Mouse (Mus musculus) testis, adult 10 weeks (tissue): ENCODE measurements around the gene Hist1h1t. TPM values are rescaled to one million over a fixed set of nuclear protein-coding genes. Genes with fewer than 3 reads are reported as not detected.

Experiments
- polyA plus RNA-seq: library from polyadenylated mRNA; stranded (reverse); fragments of 350-450 nt; fragmentation: Illumina TruSeq; extraction: RNeasy Lipid Tissue Mini Kit (QIAGEN cat#74804); gene quantifications from one replicate; pipeline ENCODE4 v1.2.3, GENCODE M21; 2014; ENCODE audit warnings: low read depth, low replicate concordance

The Hist1h1t gene
- polyA plus RNA-seq: 0.91 TPM

DNA sequence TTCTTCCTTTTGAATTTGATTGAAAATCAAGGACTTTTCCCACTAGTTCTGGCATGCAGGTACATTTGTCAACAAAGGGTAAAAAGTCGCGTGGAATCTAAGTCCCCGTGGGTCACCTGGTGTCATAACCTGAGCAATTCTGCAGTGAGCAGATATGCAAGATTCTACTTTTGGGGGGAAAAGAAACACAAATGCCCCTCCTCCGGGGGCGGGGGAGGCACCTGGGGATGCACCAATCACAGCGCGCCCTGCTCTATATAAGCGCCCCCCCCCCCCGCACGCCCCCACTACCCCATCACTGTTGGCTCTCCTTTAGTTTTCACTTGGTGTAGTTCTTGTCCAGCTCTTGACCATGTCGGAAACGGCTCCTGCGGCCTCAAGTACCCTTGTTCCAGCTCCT lies at the start of gene Hist1h1t:
Gene Hist1h1t (plus strand): TSS at position 301 of the 400 bp plus-strand sequence.

DNA sequence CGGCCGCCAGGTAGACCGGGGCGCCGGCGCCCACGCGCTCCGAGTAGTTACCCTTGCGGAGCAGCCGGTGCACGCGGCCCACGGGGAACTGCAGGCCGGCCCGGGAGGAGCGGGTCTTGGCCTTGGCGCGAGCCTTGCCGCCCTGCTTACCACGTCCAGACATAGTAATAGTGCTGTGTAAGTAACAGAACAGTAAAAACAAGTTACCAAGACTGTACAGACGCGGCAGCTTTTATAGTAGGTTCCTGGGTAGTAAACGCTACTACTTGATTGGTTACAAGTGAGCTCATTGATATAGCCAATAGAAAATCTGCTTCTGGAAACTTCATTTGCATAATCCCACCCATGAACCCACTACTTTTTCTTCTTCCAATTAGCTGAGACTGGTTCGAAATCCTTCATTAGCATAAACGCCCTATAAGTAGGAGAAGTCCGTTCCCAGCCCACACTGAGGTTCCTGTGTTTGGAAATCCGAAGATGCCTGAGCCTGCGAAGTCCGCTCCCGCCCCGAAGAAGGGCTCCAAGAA lies 11.8 kb upstream of the Hist1h1t start, which contains the start of the genes Hist1h2ac and Hist1h2bc:
Gene Hist1h2ac (minus strand): TSS at position 194 of the 527 bp plus-strand sequence.
Gene Hist1h2bc (plus strand): TSS at position 445 of the 527 bp plus-strand sequence.

DNA sequence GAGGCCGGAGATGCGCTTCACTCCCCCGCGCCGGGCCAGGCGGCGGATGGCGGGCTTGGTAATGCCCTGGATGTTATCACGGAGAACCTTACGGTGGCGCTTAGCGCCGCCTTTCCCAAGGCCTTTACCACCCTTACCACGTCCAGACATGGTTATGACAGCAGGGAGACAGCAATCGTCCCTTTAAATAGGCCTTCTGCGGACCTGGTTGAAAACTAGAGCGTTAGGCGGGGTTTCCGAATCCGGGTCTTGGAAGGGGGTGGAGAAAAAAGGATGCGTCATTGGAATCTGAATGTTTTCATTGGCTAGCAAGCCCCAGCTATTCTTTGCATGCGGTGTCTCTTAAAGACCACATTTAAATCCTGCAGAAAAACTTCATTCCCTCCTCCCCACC lies 2.7 kb downstream of the Hist1h1t start, which contains the start of gene Hist1h4c:
Gene Hist1h4c (minus strand): TSS at position 155 of the 394 bp plus-strand sequence.

DNA sequence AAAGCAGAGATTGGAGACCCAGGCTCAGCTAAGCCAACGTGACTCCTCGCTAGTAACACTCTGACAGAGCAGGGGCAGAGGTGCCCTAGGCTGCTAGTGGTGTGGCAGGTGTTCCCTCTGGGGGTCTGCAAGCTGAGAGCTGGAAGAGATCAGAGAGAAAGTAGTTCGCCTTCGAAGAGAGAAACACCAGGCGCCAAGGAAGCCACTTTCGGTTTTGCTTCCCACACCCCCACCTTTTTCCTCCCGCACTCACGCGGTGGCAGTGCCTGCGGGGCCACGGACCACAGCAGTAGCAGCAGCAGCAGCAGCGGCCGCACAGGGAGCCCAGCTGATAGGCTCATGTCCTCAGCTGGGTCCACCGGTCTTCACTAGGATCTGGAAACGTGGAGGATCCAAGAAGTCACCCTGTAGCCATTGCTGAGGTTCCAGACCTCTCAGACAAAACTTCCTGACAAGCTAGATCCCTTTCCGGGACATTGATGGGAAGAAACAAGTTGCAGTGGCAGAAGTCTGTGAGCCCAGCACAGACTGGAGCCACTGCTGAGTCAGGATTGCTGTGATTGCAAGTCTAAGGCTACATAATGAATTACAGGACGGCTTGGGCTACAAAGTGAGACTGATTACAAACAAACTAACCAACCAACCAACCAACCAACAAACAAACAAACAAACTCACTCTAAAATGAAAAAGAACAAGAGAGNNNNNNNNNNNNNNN lies 14.9 kb downstream of the Hist1h1t start, which contains the start of gene Hfe:
Gene Hfe (minus strand): TSS at position 481 of the 716 bp plus-strand sequence.

DNA sequence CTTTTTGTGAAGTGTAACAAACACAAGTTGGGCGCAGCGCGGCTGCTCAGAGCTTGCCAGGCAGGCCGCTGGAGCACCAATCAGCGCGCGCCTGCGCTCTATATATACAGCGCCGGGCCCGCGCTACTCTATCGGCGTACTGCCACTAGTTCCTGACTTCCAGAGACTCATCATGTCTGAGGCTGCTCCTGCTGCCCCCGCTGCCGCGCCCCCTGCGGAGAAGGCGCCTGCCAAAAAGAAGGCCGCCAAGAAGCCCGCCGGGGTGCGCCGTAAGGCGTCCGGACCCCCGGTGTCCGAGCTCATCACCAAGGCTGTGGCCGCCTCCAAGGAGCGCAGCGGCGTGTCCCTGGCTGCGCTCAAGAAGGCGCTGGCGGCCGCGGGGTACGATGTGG lies 43.1 kb downstream of the Hist1h1t start, which contains the start of gene Hist1h1c:
Gene Hist1h1c (plus strand): TSS at position 132 of the 392 bp plus-strand sequence.

DNA sequence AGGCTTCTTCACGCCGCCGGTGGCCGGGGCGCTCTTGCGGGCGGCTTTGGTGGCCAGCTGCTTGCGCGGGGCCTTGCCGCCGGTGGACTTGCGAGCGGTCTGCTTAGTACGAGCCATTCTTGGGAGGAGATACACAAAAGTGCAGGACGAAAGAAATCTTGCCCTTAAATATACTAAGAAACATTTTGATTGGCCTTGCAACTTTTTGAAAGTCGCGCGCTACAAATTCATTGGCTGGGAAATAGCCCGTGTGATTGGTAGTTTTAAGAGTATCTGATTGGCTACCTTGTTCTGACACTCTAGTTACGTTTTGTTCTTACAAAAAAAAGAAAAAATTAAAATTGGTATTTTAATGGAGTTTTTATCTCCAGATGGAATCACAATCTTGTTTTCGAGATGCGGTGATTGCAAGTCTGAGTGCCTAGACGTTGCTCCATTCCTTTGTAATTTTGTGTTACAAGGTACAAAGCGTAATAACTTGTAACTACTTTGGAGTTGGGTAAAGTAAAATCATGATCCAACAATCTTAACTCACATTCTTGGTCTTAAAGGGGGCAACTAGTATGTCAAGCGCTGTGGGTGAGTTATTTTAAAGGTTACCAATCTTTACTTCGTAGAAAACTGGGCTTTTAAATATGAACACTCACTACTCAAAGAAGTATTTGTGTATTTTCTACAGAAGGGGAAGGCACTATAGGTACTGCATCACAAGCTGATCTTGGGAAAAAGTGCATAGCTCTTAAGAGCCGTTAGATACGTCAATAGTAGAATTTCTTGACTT lies 50.0 kb downstream of the Hist1h1t start, which contains the start of gene Hist1h3c:
Gene Hist1h3c (minus strand): TSS at position 222 of the 781 bp plus-strand sequence.

Other genes starting within 250 kb of the Hist1h1t start
- gene Btn1a1, start 229.9 kb upstream of the Hist1h1t start, polyA plus RNA-seq: 0.35 TPM
- 0.25 TPM for gene Btn2a2, start 207.0 kb upstream of the Hist1h1t start, polyA plus RNA-seq
- gene Hist1h4h, start 164.8 kb upstream of the Hist1h1t start, polyA plus RNA-seq: not detected
- not detected for gene Hist1h2af, start 161.9 kb upstream of the Hist1h1t start, polyA plus RNA-seq
- gene Hist1h3g, start 160.4 kb upstream of the Hist1h1t start, polyA plus RNA-seq: not detected
- gene Hist1h2bh, start 152.4 kb upstream of the Hist1h1t start, polyA plus RNA-seq: not detected
- not detected for gene Hist1h3f, start 151.8 kb upstream of the Hist1h1t start, polyA plus RNA-seq
- not detected for gene Hist1h4f, start 144.2 kb upstream of the Hist1h1t start, polyA plus RNA-seq
- gene Hist1h1d, start 142.6 kb upstream of the Hist1h1t start, polyA plus RNA-seq: 0.11 TPM
- gene Hist1h3e, start 133.4 kb upstream of the Hist1h1t start, polyA plus RNA-seq: not detected
- not detected for gene Hist1h2ae, start 124.6 kb upstream of the Hist1h1t start, polyA plus RNA-seq
- gene Hist1h2bg, start 124.4 kb upstream of the Hist1h1t start, polyA plus RNA-seq: not detected
- not detected for gene Hist1h2bf, start 121.6 kb upstream of the Hist1h1t start, polyA plus RNA-seq
- not detected for gene Hist1h2ad, start 121.4 kb upstream of the Hist1h1t start, polyA plus RNA-seq
- not detected for gene Hist1h3d, start 120.1 kb upstream of the Hist1h1t start, polyA plus RNA-seq
- not detected for gene Hist1h4d, start 114.2 kb upstream of the Hist1h1t start, polyA plus RNA-seq
- 0.91 TPM for gene Hist1h2be, start 74.7 kb upstream of the Hist1h1t start, polyA plus RNA-seq
- gene Hist1h1e, start 73.3 kb upstream of the Hist1h1t start, polyA plus RNA-seq: 0.24 TPM
- 0.28 TPM for gene Hist1h2ac, start 11.9 kb upstream of the Hist1h1t start, polyA plus RNA-seq
- 16.4 TPM for gene Hist1h2bc, start 11.6 kb upstream of the Hist1h1t start, polyA plus RNA-seq
- 3.9 TPM for gene Hist1h4c, start 2.6 kb downstream of the Hist1h1t start, polyA plus RNA-seq
- gene Hfe, start 15.0 kb downstream of the Hist1h1t start, polyA plus RNA-seq: 13.3 TPM
- 1.8 TPM for gene Hist1h1c, start 43.0 kb downstream of the Hist1h1t start, polyA plus RNA-seq
- not detected for gene Hist1h3c, start 49.8 kb downstream of the Hist1h1t start, polyA plus RNA-seq
- not detected for gene Hist1h2bb, start 50.9 kb downstream of the Hist1h1t start, polyA plus RNA-seq
- not detected for gene Hist1h2ab, start 55.3 kb downstream of the Hist1h1t start, polyA plus RNA-seq
- gene Hist1h3b, start 56.5 kb downstream of the Hist1h1t start, polyA plus RNA-seq: not detected
- gene Hist1h4b, start 61.2 kb downstream of the Hist1h1t start, polyA plus RNA-seq: not detected
- 3.1 TPM for gene Hist1h4a, start 65.4 kb downstream of the Hist1h1t start, polyA plus RNA-seq
- gene Hist1h3a, start 66.6 kb downstream of the Hist1h1t start, polyA plus RNA-seq: not detected
- not detected for gene Hist1h1a, start 67.9 kb downstream of the Hist1h1t start, polyA plus RNA-seq
- 4.5 TPM for gene Trim38, start 74.1 kb downstream of the Hist1h1t start, polyA plus RNA-seq
- gene Slc17a2, start 111.2 kb downstream of the Hist1h1t start, polyA plus RNA-seq: 0.25 TPM
- 0.57 TPM for gene Slc17a3, start 143.6 kb downstream of the Hist1h1t start, polyA plus RNA-seq
- gene Slc17a1, start 171.9 kb downstream of the Hist1h1t start, polyA plus RNA-seq: 0.53 TPM
- gene Slc17a4, start 219.2 kb downstream of the Hist1h1t start, polyA plus RNA-seq: not detected
- gene Hist1h2ba, start 238.3 kb downstream of the Hist1h1t start, polyA plus RNA-seq: not detected
- not detected for gene Hist1h2aa, start 238.6 kb downstream of the Hist1h1t start, polyA plus RNA-seq